Mouse (Mus musculus): ENCODE measurements around the gene Atxn1. TPM values are rescaled to one million over a fixed set of nuclear protein-coding genes. Genes with fewer than 3 reads are reported as not detected.

Atxn1 gene
- polyA plus RNA-seq, 1 experiment from 2014 or later, result 5.4 TPM

DNA sequence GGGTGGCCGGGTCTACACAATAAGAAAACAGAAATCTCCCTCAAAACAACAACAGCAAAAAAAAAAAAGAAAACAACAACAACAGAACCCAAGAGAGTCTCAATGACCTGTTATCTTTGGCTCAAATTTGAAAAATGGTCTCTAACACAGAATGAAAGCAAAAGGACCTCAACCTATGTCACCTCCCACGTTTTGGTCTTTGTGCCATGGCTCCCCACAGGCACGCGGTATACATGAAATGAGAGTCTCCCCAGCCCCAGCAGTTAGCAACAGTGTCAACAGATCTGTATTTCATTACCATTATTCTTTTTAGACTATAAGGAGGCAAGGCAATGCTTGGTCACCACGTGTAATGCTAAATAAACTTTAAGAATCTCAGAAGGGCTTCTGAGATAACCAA is 110.3 kb downstream of the Atxn1 start:
- H3K4me1 ChIP-seq, result no peaks in the 10 kb centered on the region
- no peak overlapping the region for H3K27ac ChIP-seq
- no peak overlapping the region for H3K4me3 ChIP-seq
- no peak for ATAC-seq (ENCODE audit: insufficient number of reproducible peaks, low FRiP score, low TSS enrichment, low read depth)
- H3K36me3 ChIP-seq, result no peaks in the 10 kb centered on the region
- WGBS, result 80% methylated on average over 5 of the region's 5 CpGs
- H3K27me3 ChIP-seq, result no peaks in the 10 kb centered on the region
- no peak overlapping the region for H3K4me2 ChIP-seq
- no peaks in the 10 kb centered on the region for H3K9me3 ChIP-seq
- no peak overlapping the region for H3K9ac ChIP-seq

DNA sequence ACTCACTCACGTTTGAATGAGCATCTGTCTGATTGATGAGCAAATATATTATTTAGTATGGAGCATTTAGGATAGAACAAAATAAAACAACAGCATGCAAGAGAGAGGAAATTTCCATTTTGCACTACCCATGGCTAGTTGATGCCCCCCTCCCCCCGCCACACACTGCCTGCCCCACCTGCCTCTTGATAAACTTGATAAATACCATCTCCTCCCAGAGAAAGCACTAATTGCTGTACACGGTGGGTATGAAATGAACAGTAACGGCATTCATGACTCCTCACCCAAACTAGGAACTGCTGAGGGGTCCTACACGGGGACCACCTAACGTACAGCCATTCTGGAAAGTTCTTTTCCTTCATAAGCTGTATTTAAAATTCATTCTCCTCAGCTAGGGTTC is 111.1 kb downstream of the Atxn1 start:
- Histone ChIP-seq H3K27me3 (no peaks in the 10 kb centered on the region), H3K4me3 (no peak overlapping the region), H3K4me1 (no peaks in the 10 kb centered on the region), H3K36me3 (no peaks in the 10 kb centered on the region), H3K9ac (no peak overlapping the region), H3K4me2 (no peak overlapping the region), H3K27ac (no peak overlapping the region), H3K9me3 (no peaks in the 10 kb centered on the region)
- 58% methylated on average over 6 of the region's 6 CpGs for WGBS
- no peak for ATAC-seq (ENCODE audit: insufficient number of reproducible peaks, low FRiP score, low TSS enrichment, low read depth)

DNA sequence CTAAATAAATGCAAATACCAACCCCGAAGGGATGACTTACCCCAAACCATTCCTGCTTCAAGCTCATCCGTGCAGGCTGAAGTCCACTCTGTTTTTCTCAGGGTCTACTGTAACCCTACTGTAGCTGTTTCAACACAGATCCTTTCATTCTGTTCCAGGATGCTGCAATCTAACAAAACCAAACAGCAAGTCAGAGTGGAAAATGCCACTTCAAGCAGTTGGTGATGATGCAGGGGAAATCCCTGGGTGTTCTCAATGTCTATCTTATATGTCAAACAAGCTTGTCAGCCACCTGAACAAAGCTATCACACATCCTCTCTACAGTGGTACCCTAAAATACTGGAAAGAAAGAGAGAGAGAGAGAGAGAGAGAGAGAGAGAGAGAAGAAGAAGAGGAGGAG is 112.5 kb downstream of the Atxn1 start:
- H3K4me2 ChIP-seq, result no peak overlapping the region
- no peaks in the 10 kb centered on the region for H3K27me3 ChIP-seq
- H3K36me3 ChIP-seq, result no peaks in the 10 kb centered on the region
- H3K4me1 ChIP-seq, result no peaks in the 10 kb centered on the region
- ATAC-seq (ENCODE audit: insufficient number of reproducible peaks, low FRiP score, low TSS enrichment, low read depth), result no peak
- H3K27ac ChIP-seq, result no peak overlapping the region
- no peak overlapping the region for H3K9ac ChIP-seq
- H3K4me3 ChIP-seq, result no peak overlapping the region
- H3K9me3 ChIP-seq, result no peaks in the 10 kb centered on the region
- 86% methylated on average over 2 of the region's 2 CpGs for WGBS

DNA sequence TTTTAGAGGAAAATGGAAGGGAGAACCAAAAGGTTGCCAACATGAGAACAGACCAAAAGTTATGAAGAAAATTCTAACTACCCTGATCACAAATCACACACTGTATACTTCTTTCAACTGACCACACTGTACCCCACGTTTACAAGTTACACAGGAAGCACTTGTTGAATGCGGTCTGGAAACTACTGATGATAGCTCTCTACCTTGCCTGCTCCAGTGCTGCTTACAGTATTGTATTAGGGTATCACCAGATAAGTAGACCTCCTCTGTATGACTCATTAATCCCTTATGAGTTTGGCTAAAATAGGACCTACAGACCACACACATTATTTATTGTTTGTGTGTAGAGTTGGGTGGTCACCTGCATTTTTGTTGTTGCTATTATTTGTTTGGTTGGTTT is 113.1 kb downstream of the Atxn1 start:
- ATAC-seq (ENCODE audit: insufficient number of reproducible peaks, low FRiP score, low TSS enrichment, low read depth), result no peak
- H3K27me3 ChIP-seq, result no peaks in the 10 kb centered on the region
- no peak overlapping the region for H3K4me3 ChIP-seq
- no peak overlapping the region for H3K27ac ChIP-seq
- no peak overlapping the region for H3K4me2 ChIP-seq
- no peaks in the 10 kb centered on the region for H3K4me1 ChIP-seq
- H3K9ac ChIP-seq, result no peak overlapping the region
- no peaks in the 10 kb centered on the region for H3K9me3 ChIP-seq
- 73% methylated on average over 2 of the region's 2 CpGs for WGBS
- H3K36me3 ChIP-seq, result no peaks in the 10 kb centered on the region

DNA sequence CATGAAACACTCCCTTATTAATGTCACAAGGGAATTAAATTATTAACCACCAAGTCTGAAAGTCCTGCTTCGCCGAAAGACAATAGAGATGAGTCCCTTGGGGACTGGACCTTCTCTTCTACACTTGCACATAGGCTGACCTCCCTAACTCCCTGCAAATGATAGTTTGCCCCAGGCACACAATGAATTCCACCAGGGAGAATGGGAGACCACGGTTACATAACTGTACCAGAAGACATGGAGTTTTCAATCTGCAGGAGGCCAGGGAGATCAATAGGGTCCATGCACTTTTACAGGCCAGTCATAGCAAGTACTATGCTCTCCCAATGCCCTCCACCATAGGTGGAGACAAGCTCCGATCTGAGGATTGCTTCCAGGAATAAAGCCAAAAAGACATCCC is 113.7 kb downstream of the Atxn1 start:
- no peaks in the 10 kb centered on the region for H3K9me3 ChIP-seq
- H3K4me2 ChIP-seq, result no peak overlapping the region
- H3K36me3 ChIP-seq, result no peaks in the 10 kb centered on the region
- no peak overlapping the region for H3K27ac ChIP-seq
- WGBS, result 77% methylated on average over 4 of the region's 4 CpGs
- H3K4me3 ChIP-seq, result no peak overlapping the region
- ATAC-seq (ENCODE audit: insufficient number of reproducible peaks, low FRiP score, low TSS enrichment, low read depth), result no peak
- no peaks in the 10 kb centered on the region for H3K4me1 ChIP-seq
- no peaks in the 10 kb centered on the region for H3K27me3 ChIP-seq
- no peak overlapping the region for H3K9ac ChIP-seq

DNA sequence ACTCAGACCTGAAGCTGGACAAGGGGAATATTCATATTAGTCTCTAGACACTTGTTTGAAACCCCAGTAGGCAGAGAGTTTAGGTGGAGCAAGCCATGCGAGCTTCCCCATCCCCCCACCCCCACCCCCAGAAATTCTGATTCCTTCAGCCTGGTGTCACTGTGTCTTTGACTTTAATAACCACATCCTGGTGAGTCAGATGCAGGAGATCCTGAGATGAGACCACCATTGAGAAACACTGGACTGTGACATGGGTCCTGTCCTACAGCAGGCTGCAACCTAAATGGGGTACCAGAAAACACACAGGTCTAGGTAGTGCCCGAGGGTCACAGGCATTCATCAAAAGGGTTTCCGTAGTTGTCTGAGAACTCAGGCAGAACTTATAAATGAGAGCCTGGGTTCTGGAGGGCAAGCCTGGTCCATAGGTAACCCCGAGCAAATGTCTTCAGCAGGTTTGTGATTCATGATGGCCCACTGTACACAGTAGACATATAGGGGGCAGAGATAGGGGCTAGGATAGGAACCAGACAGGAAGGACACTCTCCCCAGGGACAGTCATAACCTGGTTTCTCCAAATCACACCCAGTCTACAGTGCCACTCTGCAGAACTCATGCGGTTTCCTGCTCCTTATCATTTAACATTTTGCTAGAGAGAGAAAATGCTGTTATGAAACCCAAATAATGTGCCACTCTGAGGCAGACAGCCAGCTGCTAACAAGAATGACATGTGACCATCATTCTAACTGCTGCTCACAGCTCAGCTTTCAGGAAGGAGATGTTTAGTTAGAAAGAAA is 114.4 kb downstream of the Atxn1 start:
- H3K27ac ChIP-seq, result no peak overlapping the region
- no peaks in the 10 kb centered on the region for H3K9me3 ChIP-seq
- H3K27me3 ChIP-seq, result no peaks in the 10 kb centered on the region
- H3K4me3 ChIP-seq, result no peak overlapping the region
- ATAC-seq (ENCODE audit: insufficient number of reproducible peaks, low FRiP score, low TSS enrichment, low read depth), result no peak
- 78% methylated on average over 5 of the region's 5 CpGs for WGBS
- H3K4me2 ChIP-seq, result no peak overlapping the region
- H3K4me1 ChIP-seq, result no peaks in the 10 kb centered on the region
- H3K9ac ChIP-seq, result no peak overlapping the region
- H3K36me3 ChIP-seq, result no peaks in the 10 kb centered on the region

DNA sequence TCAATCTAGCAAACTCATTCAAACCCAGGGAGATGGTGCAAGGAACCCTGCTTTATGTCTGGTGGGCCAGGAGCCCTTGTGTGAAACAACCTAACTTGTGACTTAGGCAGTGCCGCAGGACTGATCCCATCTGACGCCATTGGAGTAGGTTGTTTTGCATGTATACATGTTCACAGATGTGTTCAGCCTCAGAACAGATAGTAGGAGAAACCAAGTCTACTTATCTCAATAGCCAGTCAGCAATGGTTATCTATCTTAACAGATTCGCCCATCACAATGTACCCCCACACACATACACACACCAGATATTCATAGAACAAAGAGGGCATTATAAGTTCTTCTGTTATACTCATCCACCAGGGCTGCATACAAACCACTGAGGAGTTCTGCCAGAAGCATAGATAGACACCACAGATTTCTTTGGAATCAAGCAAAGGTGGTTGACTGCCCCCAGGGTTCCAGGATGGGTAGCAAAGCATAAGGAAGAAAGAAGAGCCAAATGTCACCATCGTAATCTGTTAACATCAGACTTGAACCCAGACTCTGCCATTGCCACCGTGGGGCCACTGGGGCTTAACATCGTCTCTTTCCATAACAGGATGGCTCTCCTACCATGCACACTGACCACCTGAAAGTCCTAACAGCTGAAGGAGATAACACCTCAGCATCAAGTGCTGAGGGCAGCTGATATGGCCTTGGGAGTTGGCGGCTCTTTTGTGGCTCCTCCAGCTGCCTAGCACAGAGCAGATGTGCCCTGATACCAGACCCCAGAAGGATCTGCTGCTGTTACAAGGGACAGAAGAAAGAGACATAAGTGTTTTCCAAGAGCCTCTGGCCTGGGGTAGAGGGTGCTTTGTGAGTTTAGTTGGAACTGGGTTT is 115.4 kb downstream of the Atxn1 start:
- H3K9me3 ChIP-seq, result no peaks in the 10 kb centered on the region
- no peak overlapping the region for H3K4me2 ChIP-seq
- no peaks in the 10 kb centered on the region for H3K4me1 ChIP-seq
- no peak overlapping the region for H3K9ac ChIP-seq
- H3K4me3 ChIP-seq, result no peak overlapping the region
- ATAC-seq (ENCODE audit: insufficient number of reproducible peaks, low FRiP score, low TSS enrichment, low read depth), result no peak
- no peaks in the 10 kb centered on the region for H3K36me3 ChIP-seq
- 92% methylated on average over 7 of the region's 7 CpGs for WGBS
- H3K27ac ChIP-seq, result no peak overlapping the region
- no peaks in the 10 kb centered on the region for H3K27me3 ChIP-seq

DNA sequence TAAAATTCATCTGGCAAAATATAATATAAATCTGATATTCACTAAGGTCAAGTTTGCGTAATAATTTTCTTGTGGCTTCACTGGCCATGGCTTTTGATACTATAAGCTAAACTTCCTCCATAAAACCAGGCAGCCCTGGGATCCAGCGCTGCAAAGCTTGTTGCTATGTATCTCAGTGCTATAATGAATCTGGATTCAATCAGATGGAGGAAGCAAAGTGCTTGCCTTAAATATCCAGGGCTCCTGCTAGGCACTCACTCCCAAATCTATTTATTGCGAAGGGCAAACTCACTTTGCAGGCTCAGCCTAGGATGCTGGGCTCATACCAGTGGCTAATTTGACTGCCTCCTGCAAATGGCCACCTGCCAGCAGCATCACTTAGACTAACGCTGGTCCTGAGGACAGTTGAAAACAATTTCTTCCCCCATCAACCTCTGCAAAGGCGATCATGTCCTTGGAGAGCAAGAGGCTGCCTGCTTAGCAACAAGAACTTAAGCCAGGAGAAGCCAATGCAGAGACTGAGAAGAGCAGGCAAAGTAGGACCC is 122.2 kb downstream of the Atxn1 start:
- Histone ChIP-seq H3K9ac (no peak overlapping the region), H3K27ac (no peak overlapping the region), H3K9me3 (no peaks in the 10 kb centered on the region), H3K36me3 (no peaks in the 10 kb centered on the region), H3K4me3 (no peak overlapping the region), H3K4me1 (peaks cover 6% of the 10 kb centered on the region; the same call in 1 of the 2 replicates), H3K4me2 (no peak overlapping the region), H3K27me3 (no peaks in the 10 kb centered on the region)
- WGBS, result 30% methylated on average over 5 of the region's 5 CpGs
- no peak for ATAC-seq (ENCODE audit: insufficient number of reproducible peaks, low FRiP score, low TSS enrichment, low read depth)

DNA sequence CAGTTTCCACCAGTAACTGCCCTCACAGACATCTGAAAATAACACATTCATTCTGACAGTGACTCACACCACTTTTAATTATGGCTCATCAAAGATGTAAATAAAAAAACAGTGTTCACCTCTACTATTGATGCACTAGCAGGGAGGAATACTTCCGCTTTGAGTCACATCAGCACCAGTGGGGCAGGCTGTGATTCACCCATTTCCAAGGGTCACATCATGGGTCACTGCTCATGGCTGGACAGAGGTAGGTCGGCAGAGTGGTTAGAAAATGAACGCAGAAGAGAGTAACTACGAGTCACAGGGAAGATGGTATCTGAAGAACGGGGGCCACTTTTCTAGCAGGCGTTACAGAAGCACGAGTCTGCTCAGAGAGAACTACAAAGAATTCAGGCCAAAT is 124.9 kb downstream of the Atxn1 start:
- no peak for ATAC-seq (ENCODE audit: insufficient number of reproducible peaks, low FRiP score, low TSS enrichment, low read depth)
- no peak overlapping the region for H3K27ac ChIP-seq
- 76% methylated on average over 7 of the region's 7 CpGs for WGBS

DNA sequence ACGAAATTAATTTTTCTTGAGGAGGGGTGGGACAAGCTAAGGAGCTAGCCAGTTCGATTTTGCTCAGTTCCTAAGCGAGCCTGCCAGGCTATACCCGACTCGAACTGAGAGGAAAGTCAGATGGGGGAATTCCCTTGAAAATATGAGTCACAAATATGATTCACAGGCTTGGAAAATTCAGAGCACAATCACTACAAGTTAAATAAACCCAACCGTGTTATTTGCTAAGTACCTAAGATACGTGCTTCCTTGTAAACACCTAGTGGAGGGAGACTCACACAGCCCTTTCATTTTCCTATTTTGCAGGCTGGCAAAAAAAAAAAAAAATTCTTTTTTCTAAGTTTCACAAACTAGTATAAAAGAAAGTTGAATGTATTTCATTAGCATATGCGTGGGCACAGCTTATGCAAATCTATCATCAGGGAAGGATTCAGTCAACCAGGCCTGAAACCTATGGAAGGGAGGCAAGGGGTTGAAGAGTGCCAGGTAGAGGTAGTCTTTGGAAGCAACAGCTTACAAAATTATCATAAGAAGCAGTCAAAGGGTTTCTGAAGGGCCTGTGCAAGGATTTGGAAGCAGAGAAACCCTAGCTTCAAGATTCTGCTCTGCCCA is 127.1 kb downstream of the Atxn1 start:
- Histone ChIP-seq H3K9ac (no peak overlapping the region), H3K27ac (no peak overlapping the region), H3K4me2 (no peak overlapping the region), H3K36me3 (peaks cover 4% of the 10 kb centered on the region; the same call in 1 of the 2 replicates), H3K4me1 (peaks cover 4% of the 10 kb centered on the region; the same call in 1 of the 2 replicates), H3K4me3 (no peak overlapping the region), H3K9me3 (no peaks in the 10 kb centered on the region), H3K27me3 (no peaks in the 10 kb centered on the region)
- ATAC-seq (ENCODE audit: insufficient number of reproducible peaks, low FRiP score, low TSS enrichment, low read depth), result no peak
- WGBS, result 74% methylated on average over 8 of the region's 8 CpGs

More for the DNA sequence above, 124.9 kb downstream of the Atxn1 start:
- Histone ChIP-seq H3K27me3 (no peaks in the 10 kb centered on the region), H3K4me1 (peaks cover 6% of the 10 kb centered on the region; the same call in 1 of the 2 replicates), H3K4me2 (no peak overlapping the region), H3K4me3 (no peak overlapping the region), H3K9me3 (no peaks in the 10 kb centered on the region), H3K36me3 (peaks cover 3% of the 10 kb centered on the region; the same call in 1 of the 2 replicates), H3K9ac (no peak overlapping the region)

DNA sequence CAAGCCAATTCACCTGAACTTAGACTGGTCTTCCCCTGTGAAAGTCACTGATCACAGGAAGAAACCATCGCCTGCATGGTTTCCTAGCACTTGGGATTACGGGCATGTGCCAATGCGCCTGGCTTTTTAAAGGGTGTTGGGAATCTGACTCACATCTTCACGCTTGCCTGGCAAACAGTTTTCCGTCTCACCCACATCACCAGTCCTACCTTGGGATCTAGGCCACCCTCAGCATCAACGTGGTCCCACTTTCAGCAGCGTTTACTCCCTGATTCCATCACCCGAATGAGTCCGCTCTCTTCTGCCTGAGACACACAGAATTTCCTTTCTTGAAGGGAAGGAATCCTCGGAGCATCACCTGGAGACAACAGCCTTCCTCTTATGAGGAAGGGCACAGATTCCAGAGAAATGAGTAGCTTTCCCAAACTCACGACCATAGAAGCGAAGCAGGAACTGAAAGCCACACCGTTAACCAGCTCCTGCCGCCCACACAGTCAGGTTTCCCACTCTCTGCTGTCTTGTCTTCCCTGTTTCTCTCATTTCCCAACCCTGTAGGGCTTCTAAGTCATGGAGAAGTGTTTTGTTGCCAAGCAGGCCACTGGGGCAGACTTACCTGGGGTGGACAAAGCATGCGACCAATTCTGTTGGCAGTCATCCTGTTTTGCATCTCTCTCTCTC is 128.3 kb downstream of the Atxn1 start:
- Histone ChIP-seq H3K27me3 (no peaks in the 10 kb centered on the region), H3K9me3 (no peaks in the 10 kb centered on the region), H3K4me1 (no peaks in the 10 kb centered on the region), H3K27ac (no peak overlapping the region), H3K36me3 (peaks cover 4% of the 10 kb centered on the region; the same call in 1 of the 2 replicates), H3K4me3 (no peak overlapping the region), H3K4me2 (no peak overlapping the region), H3K9ac (no peak overlapping the region)
- 87% methylated on average over 15 of the region's 15 CpGs for WGBS
- ATAC-seq (ENCODE audit: insufficient number of reproducible peaks, low FRiP score, low TSS enrichment, low read depth), result no peak

All from limb, embryonic 15.5 days (tissue).